Mouse (Mus musculus): Measurements from ENCODE around the gene Cela3a.
A peak's percentile ranks its signal among the peaks of the same experiment; 100 is the strongest.

Gene Cela3a

GRCm38 (mm10) chr4:137371596-137372523 is 37.7 kb downstream of the Cela3a start:
- no peak for DNase-seq (ENCODE audit: low spot score in 2 of 2)

- DNase-seq (ENCODE audit: low spot score in 2 of 2), result peak in 1 of 2 experiments; percentile 19
Measured at GRCm38 (mm10) chr4:137369954-137370750, 39.4 kb downstream of the Cela3a start.

- DNase-seq (ENCODE audit: low spot score in 2 of 2), result no peak
Measured at GRCm38 (mm10) chr4:137368198-137368597, 41.4 kb downstream of the Cela3a start.

GRCm38 (mm10) chr4:137367275-137368088 is 42.1 kb downstream of the Cela3a start:
- DNase-seq (ENCODE audit: low spot score in 2 of 2), result no peak

GRCm38 (mm10) chr4:137366097-137366496 is 43.5 kb downstream of the Cela3a start:
- no peak for DNase-seq (ENCODE audit: low spot score in 2 of 2)

- no peak for DNase-seq (ENCODE audit: low spot score in 2 of 2)
Measured at GRCm38 (mm10) chr4:137365356-137366062, 44.1 kb downstream of the Cela3a start.

- no peak for DNase-seq (ENCODE audit: low spot score in 2 of 2)
Measured at GRCm38 (mm10) chr4:137364826-137365225, 44.8 kb downstream of the Cela3a start.

- no peak for DNase-seq (ENCODE audit: low spot score in 2 of 2)
Measured at GRCm38 (mm10) chr4:137360996-137361395, 48.6 kb downstream of the Cela3a start.

GRCm38 (mm10) chr4:137358291-137359002 is 51.1 kb downstream of the Cela3a start:
- DNase-seq (ENCODE audit: low spot score in 2 of 2), result no peak

- peak; percentile 95 to 98 for DNase-seq (ENCODE audit: low spot score in 2 of 2)
Measured at GRCm38 (mm10) chr4:137357517-137358254, 51.9 kb downstream of the Cela3a start, which contains the start of gene Cdc42. Gene Cdc42, minus strand, starts transcription at chr4:137357720.

GRCm38 (mm10) chr4:137356674-137357510 is 52.7 kb downstream of the Cela3a start:
- peak; percentile 31 to 65 for DNase-seq (ENCODE audit: low spot score in 2 of 2)

Data from cerebellum, postnatal 4 days (tissue).